Mouse (Mus musculus) heart, postnatal 36 days (tissue): ENCODE results near the gene Hoxa9. TPM values are rescaled to one million over a fixed set of nuclear protein-coding genes. Genes with fewer than 3 reads are reported as not detected.

Experiments used
- DNase-seq, 2 experiments: peaks; one replicate each; pipeline ENCODE4 v3.0.0; 2021 to 2022
- intact Hi-C: fragments of 180-260 bp; cut with DNase I; formaldehyde crosslinking; loops from one replicate; pipeline ENCODE4 v1.15.1; 2025
- total RNA-seq, 2 experiments: library from RNA; stranded (reverse); gene quantifications; 2 replicates each; pipeline ENCODE4 v1.2.3; 2021

The Hoxa9 gene
- total RNA-seq, 2 experiments from 2014 or later = not detected

DNA sequence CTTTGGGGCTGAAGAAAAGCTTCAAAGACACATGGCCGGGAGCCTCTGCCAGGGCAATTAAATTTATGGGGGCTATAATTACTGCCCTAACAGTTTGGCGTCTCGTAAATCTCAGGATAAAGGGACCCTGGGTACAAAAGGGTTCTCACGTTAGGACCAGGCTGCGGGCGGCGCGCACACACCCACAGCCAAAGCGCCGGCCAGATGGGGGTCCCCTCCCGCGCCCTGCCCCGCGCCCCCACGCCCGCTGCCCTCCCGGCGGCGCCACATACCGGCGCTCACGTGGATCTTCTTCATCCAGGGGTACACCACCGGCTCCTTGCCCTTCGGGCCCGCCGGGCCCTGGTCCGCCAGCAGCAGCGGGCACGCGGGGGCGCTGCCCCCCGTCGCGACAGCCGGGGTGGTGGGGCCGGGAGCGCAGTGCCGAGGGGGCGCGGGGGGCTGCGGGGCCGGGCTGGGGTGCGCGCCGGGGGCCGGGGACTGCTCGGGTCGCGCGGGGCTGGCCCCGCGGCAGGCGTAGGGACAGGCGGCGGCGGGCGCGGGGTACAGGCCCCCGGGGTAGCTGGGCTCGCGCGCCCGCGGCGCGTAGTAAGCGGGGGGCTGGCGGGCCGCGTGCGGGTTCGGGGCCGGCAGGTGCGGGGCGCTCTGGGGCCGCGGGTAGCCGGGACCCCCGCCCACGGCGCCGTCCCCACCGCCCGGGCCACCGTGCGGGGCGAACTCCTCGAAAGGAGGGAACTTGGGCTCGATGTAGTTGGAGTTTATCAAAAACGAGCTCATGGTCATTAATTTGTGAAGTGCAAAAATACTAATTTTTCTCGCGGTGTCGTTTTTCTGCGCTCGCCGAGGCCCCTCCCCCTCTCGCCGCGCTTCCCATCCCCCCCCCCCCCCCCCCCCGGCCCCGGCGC is 39.7 kb downstream of the Hoxa9 start, which contains the start of gene Hoxa4:
TSS of gene Hoxa4 (minus strand) at position 848 of the 905 bp plus-strand sequence.
- intact Hi-C loops = loop anchor here (5.0 kb wide), 1 partner anchor 34 kb away; the partner anchor contains the start of gene Hoxa1

DNA sequence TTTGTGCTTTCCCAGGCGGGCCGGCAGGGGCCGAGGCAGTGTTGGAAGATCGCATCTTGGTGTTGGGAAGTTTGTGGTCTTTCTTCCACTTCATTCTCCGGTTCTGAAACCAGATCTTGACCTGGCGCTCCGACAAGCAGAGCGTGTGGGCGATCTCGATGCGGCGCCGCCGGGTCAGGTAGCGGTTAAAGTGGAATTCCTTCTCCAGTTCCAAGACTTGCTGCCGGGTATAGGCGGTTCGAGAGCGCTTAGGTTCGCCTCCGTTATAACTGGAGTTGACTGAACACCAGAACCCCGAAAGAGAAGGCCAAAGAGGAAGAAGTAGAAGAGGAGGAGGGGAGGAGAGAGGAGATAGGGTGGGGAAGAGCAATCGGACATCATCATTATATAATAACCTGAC is 40.5 kb downstream of the Hoxa9 start:
- DNase-seq = no peak
- intact Hi-C loops = loop anchor here (5.0 kb wide), 1 partner anchor 33 kb away; the partner anchor contains the start of gene Hoxa1

More for the DNA sequence above, 39.7 kb downstream of the Hoxa9 start, which contains the start of gene Hoxa4:
- DNase-seq = no peak

DNA sequence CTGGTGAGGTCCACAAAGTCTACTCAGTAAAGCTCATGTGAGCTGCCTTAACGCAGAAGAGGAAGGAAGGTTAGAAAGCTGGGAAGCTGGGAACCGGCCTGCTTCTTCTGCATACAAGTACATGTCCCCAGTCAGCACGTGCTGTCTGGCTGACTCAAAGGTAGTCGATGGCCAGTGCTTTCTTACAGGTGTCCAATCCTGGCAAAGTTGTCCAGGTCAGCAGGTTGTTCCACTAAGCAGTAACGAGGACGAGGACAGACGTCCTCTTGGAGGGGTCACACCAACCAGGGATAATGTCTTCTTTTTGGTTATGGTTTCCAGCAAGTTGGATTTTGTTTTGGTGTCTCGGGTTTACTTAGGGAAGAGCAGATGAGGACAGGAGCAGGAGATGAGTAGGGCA is 41.0 kb downstream of the Hoxa9 start:
- DNase-seq = no peak
- intact Hi-C loops = loop anchor here (5.0 kb wide), 1 partner anchor 33 kb away; the partner anchor contains the start of gene Hoxa1

DNA sequence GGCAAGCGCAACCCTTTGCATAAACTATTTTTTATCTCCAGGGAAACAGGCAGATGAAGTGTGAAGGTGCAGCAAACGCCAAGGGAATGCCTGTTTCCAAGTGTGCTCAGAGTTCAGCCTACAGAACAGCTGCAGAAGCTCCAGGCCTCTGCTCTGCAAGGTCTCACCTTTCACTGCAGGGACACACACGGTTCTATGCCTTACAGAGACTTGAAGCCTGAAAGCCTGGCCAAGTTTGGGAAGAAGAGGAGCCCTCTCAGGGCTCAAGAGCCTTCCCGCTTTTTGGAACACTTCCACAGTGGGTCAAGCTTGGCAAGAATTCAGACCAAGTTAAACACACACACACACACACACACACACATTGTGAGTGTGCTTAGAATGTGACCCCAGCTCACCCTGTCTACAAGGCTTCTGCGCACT is 41.7 kb downstream of the Hoxa9 start:
- intact Hi-C loops = no loop called here
- no peak for DNase-seq

DNA sequence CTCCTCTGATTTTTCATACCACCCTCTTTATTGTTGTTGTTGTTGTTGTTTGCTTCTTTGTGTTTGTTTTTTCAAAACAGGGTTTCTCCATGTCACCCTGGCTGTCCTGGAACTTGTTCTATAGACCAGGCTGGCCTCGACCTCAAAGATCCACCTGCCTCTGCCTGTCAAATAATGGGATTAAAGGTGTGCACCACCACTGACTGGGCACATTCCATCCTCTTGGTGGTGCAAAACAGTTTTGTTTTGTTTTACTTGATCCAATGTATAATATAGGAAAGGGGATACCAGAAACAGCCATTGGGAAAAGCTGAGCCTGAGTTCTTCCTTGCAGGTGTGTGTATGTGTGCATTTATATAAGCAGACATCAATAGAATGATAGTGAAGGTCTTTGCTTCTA is 44.4 kb downstream of the Hoxa9 start:
- DNase-seq = no peak
- intact Hi-C loops = no loop called here

DNA sequence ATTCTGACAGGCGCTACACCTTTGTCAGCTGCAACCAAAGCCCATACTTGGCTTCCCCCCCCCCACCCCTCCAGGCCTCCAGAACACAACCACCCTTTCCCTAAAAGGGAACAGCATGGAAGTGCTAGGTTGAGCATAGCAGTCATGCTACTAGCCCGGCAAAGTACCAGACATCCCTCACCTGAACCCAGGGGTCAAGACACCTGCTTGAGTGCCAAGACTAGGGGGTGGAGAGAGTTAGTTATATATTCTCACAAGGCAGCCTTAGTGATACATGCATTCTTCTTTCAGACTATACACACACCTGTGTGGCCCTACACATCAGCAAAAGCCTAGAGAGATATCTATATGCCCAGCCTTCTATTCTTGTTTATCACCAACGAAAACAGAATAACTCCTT is 45.1 kb downstream of the Hoxa9 start:
- DNase-seq = no peak
- intact Hi-C loops = no loop called here

DNA sequence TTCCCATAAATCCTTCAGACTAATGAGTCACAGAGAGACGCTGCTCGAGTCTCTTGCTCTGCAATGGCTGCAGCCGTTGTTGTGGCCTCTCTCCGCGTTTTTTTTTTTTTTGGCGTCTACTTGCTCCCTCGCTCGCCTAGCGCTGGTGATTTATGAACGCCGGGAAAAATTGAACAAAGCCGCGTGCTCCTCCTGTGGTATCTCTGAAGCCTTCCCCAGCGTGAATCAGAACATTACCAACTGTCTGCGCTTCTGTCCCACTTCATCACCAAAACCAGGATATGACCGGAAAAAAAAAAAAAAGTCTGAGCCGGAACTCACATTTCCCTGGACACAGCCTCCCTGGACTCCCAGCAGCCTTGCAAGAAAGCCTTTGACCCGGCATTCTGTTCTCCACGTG is 45.7 kb downstream of the Hoxa9 start:
- intact Hi-C loops = no loop called here
- no peak for DNase-seq

DNA sequence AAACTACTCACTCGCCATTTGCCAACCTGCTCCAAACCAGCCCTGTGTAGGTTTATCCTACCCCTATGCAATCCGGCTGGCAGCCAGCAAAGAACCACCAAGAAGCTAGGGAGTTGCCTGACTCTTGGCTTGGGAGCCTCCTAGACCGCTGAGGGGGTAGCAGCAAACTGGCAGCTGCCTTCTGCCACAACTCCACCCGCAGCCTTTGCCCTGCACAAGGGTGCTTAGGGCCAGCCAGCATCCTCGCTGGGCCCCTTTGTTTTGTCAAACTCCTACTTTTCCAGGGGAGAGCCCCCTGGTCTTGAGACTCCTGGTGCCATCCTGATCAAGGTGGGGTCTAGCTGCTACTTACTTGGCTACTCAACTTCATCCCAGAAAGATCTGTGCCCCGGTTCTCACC is 46.2 kb downstream of the Hoxa9 start:
- DNase-seq = no peak
- intact Hi-C loops = no loop called here

DNA sequence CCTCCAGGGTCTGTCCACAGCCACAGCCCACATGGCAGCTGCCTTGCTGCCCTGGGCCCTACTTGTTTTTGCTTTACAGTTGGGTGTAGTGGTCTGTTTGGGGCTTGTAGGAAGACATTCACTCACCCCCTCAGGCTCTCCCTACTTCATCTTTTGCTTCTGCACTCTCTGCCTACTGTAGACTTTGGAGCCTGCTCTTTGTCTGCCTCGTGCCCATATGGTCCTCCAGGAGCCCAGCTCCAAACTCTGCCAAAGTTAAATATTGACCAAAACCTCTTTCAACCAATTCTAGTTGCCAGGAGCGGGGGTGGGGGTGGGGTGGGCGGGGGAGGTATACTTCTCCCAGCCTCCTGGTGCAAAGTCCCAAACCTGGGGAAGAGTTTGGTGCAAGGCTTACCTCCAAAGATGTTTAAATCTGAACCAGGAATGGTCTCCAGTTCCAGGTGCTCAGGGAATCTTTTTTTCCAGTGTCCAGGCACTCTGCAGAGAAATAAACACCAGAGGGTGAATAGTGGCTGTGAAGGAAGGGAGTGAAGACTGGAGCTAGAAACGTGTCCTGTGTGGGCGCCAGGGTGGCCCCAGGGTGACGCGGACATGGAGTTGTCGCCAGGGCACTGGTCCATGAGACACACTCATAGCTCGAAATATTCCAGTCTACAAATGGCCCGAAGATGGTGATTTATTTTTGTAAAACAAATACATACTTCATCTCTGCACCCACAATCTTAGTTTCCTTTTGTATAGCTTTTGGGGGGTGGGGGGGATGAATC is 47.4 kb downstream of the Hoxa9 start:
- intact Hi-C loops = no loop called here
- DNase-seq = no peak

DNA sequence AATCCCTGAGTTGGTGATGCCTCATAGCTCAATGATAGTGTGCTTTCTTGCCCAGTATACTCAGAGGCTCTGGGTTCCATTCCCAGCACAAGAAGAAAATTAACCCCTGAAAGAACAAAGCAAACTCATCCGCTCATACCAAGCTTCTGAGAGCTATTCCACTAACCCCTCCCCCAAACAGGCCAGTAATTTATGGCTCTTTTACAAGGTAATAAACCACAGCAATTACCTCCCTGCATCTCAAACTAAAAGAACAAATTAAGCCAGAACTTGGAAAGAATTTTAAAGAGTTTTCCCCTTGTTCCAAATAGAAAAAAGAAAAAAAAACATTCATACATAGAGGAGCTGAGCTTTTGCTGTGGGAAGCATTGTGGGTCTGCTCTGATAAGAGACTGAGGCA is 48.1 kb downstream of the Hoxa9 start:
- DNase-seq = no peak
- intact Hi-C loops = no loop called here

DNA sequence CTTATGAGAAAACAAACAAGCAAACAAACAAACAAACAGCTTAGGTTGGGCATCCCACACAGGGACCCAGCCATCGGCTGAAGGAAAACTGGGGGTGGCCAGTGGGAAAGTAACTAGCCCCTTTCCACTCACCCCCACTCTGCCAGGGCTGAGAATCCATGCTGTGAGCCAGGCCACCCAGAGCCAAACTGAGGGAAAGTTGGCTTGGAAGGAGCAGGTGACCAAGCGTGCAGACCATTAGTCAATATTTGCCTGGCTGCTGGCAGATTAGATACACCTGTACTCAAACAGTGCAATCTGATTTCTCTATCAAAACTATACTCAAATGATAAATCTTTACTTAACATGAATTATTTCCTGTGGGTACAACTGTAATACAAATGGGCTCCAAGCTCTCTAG is 48.9 kb downstream of the Hoxa9 start:
- no peak for DNase-seq
- intact Hi-C loops = no loop called here

DNA sequence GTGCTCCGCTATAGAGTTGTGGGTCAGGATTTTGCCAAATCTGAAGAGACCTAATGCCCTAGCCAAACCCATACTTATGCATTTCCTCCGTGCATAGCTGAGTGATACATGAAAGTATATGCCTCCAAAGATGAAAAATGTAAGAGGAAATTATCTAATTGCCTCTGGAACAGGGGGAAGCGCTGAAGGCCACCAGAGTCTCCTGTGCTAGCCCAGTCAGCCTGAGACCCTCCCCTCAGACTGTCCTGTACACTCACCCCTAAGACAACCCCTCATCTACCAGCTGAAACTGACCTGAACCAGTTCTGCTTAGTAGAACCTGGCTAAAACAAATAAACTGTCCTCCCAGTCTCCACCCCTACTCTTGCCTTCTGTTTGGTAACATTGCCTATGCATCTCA is 50.2 kb downstream of the Hoxa9 start:
- DNase-seq = no peak
- intact Hi-C loops = no loop called here

DNA sequence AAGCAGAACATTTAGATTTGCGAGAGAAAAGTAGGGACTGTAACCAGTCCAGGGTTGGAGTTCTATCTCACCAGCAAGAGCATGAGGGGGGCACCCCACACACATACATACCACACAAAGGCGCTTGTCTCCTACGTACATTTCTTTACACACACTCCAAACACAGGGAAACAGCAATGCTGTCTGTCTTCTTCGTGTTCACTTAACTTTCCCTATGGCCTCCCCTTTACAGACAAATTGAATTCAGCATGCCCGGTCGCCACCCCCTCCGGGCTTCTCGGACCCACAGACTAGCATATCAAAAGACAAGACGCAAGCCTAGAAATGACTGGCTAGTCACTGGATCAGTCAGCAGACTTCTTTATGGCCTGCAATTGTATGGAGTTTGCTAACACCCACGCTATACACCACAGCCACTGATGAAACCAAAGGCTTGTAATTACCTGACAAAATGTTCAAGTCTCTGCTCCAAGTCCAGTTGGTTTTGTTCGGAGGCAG is 50.6 kb downstream of the Hoxa9 start:
- DNase-seq = no peak
- intact Hi-C loops = no loop called here

DNA sequence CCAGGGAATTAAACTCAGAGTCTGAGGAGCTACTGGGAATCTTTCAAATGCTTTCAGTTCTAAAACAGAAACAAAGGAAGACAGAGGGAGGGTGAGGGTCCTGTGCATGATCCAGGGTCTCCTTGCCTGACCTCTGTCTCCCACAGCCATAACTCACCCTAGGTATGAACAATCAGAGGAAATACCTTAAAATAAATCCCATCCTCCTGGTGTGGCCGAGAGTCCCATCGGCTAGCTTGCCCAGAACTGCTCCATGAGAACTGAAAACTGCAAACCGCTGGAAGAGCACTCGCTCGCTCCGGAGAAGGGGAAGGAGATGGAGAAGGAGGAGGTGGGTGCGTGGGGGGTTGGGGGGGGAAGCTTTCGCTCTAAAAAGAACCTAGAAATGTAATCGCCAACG is 51.2 kb downstream of the Hoxa9 start:
- intact Hi-C loops = no loop called here
- DNase-seq = no peak

DNA sequence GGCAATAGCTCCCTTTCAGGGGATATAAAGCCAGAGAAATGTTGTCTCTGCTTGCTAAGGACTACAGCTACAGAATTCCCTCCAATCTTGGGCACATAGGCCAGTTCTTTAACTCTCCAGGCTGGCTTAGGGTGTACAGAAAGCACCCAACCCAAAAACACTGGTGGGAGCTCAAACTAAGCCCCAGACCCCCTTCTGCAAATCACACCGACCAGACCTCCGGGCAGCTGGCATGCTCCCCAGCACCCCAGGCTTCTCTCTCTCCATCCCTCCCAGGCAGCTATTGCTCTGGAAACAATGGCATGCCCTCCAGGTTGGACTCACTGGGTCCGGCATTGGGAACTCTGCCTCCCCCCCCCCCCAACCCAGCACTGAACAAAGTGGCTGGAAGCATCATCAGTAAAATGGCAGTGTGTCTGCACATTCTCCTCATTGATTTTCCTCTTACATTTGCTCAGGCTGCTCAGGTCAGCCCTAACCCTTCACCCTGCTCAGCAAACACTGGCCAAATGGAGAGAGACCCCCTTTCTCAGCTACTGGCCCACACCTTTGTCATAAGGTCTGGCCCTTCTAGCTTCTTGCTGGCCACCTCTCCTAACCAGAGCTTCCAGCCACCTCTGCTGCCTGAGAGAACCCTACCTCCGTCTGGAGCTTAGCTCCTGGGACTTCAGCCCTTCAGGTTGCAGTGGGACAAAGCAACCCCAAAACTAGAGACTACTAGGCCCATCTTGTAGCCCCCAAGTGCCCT is 51.8 kb downstream of the Hoxa9 start:
- intact Hi-C loops = no loop called here

DNA sequence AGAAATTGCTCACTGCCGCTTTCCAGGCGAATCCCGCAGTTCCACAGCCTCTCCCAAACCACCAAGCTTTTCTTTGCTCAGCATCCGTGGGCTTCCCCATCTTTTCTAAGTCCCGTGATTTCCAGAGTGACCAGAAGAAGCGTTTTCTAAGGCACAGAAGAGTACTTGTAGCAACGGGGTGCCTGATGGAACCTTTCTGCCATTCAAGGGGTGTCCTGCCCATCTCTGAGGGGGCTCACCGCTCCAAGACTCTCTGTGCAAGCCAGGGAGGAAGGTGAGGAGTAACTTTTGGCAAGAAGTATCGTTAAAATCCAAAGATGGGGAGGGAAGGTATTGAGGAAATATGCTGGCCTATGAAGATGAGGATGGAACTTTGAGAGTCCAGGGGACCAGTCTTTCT is 53.1 kb downstream of the Hoxa9 start:
- intact Hi-C loops = no loop called here
- no peak for DNase-seq

More for the DNA sequence above, 51.8 kb downstream of the Hoxa9 start:
- DNase-seq = no peak

DNA sequence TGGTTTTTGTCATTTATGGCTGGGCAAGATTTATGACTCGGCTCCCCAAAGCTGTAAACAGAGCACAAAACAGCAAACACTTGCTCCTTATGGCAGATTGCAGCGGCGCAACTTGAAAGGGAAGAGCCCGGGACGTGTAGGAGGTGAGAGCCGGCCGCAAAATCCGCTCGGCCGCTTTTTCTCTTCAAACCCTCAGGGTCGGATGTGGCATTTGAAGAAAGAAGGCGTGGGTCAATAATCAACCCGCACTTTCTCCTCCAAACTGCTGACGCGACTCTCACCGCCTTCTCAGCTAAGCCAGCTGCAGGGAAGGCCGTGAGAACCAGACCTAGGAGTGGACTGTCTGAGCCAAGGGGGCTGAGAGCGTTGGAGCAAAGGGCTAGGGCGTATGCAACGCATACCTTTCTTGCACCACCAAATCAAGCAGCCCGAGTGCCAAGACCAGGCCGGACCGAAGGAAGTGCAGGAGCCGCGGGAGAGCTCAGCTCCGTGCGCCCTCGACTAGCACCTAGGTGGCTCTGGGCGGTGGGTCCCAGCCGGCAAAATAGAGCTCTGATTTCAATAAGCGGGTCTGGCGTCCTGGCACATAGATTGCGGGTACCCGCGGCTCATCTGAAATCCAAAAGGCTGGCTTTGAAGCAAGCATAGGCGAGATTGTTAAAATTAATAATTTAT is 53.7 kb downstream of the Hoxa9 start, which contains the start of gene 5730596B20Rik:
TSS of gene 5730596B20Rik (plus strand) at position 438 of the 675 bp plus-strand sequence.
- no peak for DNase-seq
- intact Hi-C loops = no loop called here

DNA sequence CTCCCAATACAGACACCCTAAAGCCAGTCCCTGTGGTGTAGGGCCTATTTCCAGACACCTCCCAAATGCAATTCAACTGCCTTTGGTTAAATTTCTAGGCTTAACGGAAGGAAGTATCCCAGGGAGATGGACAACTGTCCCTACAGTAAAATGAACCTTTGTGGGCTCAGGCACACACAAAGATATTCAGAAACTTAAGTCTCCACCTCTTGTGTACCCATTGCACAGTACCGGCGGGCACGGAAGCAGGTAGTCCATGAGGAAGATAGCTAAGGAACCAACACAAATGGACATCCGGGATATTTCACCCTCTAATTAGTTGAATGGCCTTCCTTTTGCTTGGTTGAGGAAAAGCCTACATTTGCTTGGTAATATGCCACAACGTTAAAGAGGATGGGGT is 54.5 kb downstream of the Hoxa9 start:
- DNase-seq = no peak
- intact Hi-C loops = no loop called here

DNA sequence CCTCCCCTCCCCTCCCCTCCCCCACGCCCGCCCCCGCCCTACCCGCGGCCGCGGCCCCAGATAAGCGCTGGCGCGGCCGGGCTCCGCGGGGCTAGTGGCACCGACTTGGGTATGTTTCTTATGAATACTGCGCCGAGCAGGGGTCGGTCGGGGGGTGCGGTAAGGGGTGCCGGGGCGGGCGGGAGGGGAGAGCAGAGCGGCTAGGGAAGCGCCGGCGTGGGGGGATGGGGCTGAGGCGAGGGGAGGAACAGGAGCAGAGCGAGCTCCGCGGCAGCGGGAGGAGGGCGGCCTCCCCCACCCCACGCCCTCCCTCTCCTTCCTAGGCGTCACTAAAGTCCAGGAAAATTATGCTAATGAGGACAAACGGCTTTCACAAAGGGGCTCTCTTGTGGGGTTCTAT is 55.0 kb downstream of the Hoxa9 start:
- intact Hi-C loops = no loop called here
- no peak for DNase-seq
